Mouse (Mus musculus): Measurements from ENCODE around the gene Tmem126b.

Gene Tmem126b

GRCm38 (mm10) chr7:90475793-90476312, at the start of gene Tmem126b:
Gene Tmem126b (minus strand): TSS chr7:90476001.
- DNase-seq (ENCODE audit: low read depth, low spot score) = peak; percentile 98

- DNase-seq (ENCODE audit: low read depth, low spot score) = peak; percentile 16
Observed at GRCm38 (mm10) chr7:90512293-90512692, 36.5 kb upstream of the Tmem126b start.

GRCm38 (mm10) chr7:90508124-90508523, 32.3 kb upstream of the Tmem126b start:
- DNase-seq (ENCODE audit: low read depth, low spot score) = no peak

DNA sequence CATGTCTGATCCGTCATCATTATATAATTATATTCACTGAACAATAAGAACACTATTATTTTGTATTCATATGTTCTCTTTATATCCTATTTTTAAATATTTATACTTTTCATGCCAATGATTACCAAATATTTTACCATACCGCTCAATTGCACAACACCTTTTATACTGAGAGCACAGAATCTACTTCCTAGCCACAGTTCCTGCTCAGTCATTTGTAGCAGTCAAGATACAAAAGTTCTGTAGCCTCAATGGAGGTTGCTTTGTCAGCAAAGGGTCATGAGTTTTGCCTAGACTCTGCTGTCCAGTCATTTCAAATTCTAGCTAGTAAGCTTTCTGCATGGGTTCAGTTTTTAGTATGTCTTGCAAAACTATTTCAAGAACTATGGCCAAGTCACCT, 6.8 kb upstream of the Tmem126b start:
- DNase-seq (ENCODE audit: low read depth, low spot score) = no peak

- no peak for DNase-seq (ENCODE audit: low read depth, low spot score)
Observed at GRCm38 (mm10) chr7:90476313-90477245, 778 bp upstream of the Tmem126b start, which contains the start of gene Dlg2. Gene Dlg2 (plus strand): TSS chr7:90476672.

DNA sequence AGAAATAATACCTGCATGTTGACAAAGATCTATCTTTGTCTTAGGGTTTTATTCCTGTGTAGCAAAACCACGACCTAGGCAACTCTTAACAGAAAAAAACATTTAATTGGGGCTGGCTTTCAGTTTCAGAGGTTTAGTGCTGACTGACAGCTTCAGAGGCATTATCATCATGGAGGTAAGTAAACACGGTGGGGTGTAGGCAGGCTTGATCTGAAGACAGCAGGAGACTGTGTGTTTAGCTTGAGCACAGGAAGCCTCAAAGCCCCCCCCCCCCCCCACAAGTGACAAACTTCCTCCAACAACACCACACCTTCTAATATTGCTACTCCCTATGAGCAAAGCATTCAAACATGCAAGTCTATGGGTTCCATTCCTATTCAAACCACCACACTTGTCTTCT, 2.3 kb downstream of the Tmem126b start:
- no peak for DNase-seq (ENCODE audit: low read depth, low spot score)

- DNase-seq (ENCODE audit: low read depth, low spot score) = no peak
Observed at GRCm38 (mm10) chr7:90461441-90461840, 14.4 kb downstream of the Tmem126b start.

DNA sequence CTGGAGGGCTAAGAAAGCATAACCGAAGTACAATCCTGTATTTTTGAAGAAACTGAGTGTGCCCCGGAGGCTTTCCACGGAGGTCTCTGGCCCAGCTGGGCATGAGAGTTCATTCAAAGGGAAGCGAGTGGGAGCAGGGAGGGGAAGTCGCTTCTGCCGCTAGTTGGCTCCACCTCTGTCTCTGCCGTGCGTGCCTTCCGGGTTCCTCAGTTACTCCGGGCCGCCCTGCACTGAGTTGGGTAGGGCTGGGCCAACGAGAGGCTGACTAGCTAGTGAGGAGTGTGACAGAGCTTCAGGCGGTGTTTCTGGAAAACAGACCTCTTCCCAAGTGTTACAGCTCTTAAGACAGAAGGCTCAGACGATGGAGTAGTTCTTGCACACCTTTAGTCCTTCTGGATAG, 14.9 kb downstream of the Tmem126b start:
- DNase-seq (ENCODE audit: low read depth, low spot score) = no peak

- DNase-seq (ENCODE audit: low read depth, low spot score) = no peak
Observed at GRCm38 (mm10) chr7:90460330-90460729, 15.5 kb downstream of the Tmem126b start.

DNA sequence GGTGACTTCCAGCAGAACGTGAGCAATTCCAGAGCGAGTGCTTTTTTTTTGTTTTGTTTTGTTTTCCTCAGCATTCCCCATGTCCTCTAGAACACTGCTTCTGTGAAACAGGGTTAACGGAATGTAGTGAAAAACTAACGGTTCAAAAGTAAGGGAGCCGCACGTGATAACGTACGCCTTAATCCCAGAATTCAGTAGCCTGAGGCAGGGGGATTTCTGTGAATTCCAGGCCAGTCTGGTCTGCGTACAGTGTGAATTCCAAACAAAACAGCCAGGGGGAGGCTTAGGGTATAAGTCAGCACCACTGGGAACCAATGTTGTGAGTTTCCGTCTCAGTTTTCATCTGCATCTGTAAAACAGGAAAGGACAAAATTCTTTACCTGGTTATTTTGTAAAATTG, 18.3 kb downstream of the Tmem126b start:
- peak; percentile 40 for DNase-seq (ENCODE audit: low read depth, low spot score)

DNA sequence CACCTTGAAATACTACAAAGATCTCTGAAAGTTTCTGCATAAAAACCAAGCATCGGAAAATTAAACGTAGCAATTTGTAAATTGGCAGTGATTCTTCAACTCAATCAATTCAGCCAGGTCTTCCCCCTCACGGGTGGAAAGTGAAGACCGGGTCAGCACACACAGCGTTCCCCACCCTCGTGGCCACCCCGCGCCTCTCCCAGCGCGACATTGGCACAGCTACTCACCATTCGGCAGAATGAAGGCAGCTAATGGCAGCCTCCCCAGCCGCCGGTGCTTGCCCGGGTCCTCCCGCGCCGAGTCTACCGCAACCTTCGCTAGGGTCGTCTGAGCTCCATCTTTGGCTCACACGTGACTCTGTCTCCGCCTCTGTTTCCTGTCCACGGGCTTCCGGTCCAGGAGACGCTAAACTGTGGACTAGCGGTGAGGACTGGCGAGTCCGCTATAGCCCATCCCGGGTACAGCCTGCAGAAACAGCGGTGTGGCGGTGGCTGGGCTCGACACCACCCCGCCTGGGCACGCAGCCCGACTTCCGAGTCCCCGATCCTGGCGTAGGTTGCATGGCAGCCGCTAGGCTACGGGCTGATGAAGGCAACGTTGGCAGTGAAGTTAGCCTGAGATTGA, 18.8 kb downstream of the Tmem126b start, which contains the start of gene Tmem126a:
TSS of gene Tmem126a (minus strand) at position 385 of the 624 bp plus-strand sequence.
- DNase-seq (ENCODE audit: low read depth, low spot score) = peak; percentile 89

GRCm38 (mm10) chr7:90456149-90456844, 19.5 kb downstream of the Tmem126b start:
- DNase-seq (ENCODE audit: low read depth, low spot score) = no peak

GRCm38 (mm10) chr7:90444206-90444605, 31.6 kb downstream of the Tmem126b start:
- no peak for DNase-seq (ENCODE audit: low read depth, low spot score)

GRCm38 (mm10) chr7:90443101-90444091, 32.4 kb downstream of the Tmem126b start:
- peak; percentile 36 for DNase-seq (ENCODE audit: low read depth, low spot score)

GRCm38 (mm10) chr7:90442518-90443080, 33.2 kb downstream of the Tmem126b start, which contains the start of gene Crebzf:
Gene Crebzf (plus strand): TSS chr7:90442729.
- DNase-seq (ENCODE audit: low read depth, low spot score) = peak; percentile 99

GRCm38 (mm10) chr7:90442070-90442469, 33.7 kb downstream of the Tmem126b start:
- no peak for DNase-seq (ENCODE audit: low read depth, low spot score)

GRCm38 (mm10) chr7:90440044-90440443, 35.8 kb downstream of the Tmem126b start:
- no peak for DNase-seq (ENCODE audit: low read depth, low spot score)

GRCm38 (mm10) chr7:90432221-90432620, 43.6 kb downstream of the Tmem126b start:
- no peak for DNase-seq (ENCODE audit: low read depth, low spot score)

DNA sequence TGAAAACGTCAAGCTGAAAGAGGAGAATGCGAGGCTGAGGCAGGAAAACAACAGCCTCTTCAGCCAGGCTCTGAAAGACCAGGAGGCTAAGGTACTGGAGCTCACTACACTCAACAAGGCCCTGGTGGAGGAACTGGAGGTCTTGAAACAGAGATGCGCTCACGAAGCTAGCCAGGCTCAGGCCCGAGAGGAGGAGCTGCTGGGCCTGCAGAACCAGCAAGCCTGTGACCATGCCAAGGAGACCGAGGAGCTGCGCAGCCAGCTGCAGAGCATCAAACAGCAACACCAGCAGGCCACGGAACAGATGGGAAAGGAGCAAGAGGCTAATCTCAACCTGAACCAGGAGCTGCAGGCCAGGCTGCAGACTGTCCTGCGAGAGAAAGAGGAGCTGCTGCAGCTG, 48.8 kb downstream of the Tmem126b start:
- no peak for DNase-seq (ENCODE audit: low read depth, low spot score)

Measured in forelimb bud, embryonic 11.5 days (tissue).